Mouse (Mus musculus) midbrain, embryonic 11.5 days (tissue): ENCODE data around the gene Chchd1. TPM values are rescaled to one million over a fixed set of nuclear protein-coding genes. Genes with fewer than 3 reads are reported as not detected.

Experiments
- ATAC-seq: fragments of 200-750 bp; cut with Nextera tagmentation; 2 replicates; pipeline ENCODE4 v1.8.0; 2017; ENCODE audit warnings: moderate TSS enrichment, moderate library complexity; ENCODE audit not compliant: low FRiP score
- DNase-seq: peaks from one replicate; pipeline ENCODE4 v3.0.0; 2015; ENCODE audit warnings: low spot score; ENCODE audit errors: missing footprints
- H3K27ac ChIP-seq: fragments of 300-500 bp; sonication (generic); 2 replicates; pipeline ENCODE4 v1.5.1; 2014; ENCODE audit warnings: low read depth, low read length
- H3K27me3 ChIP-seq: fragments of 300-500 bp; sonication (generic); 2 replicates; pipeline ENCODE4 v1.6.1; 2014; ENCODE audit warnings: mild to moderate bottlenecking, low read length, moderate library complexity, mixed read lengths; ENCODE audit not compliant: control insufficient read depth, insufficient read depth
- H3K36me3 ChIP-seq: fragments of 300-500 bp; sonication (generic); 2 replicates; pipeline ENCODE4 v1.6.1; 2014; ENCODE audit warnings: mild to moderate bottlenecking, low read length, moderate library complexity, mixed read lengths; ENCODE audit not compliant: control insufficient read depth, insufficient read depth
- H3K4me1 ChIP-seq: fragments of 300-500 bp; sonication (generic); 2 replicates; pipeline ENCODE4 v1.6.1; 2014; ENCODE audit warnings: low read length; ENCODE audit not compliant: control insufficient read depth, insufficient read depth
- H3K4me2 ChIP-seq: fragments of 300-500 bp; sonication (generic); 2 replicates; pipeline ENCODE4 v1.6.1; 2014; ENCODE audit warnings: mild to moderate bottlenecking, moderate library complexity
- H3K4me3 ChIP-seq: fragments of 300-500 bp; sonication (generic); 2 replicates; pipeline ENCODE4 v1.5.1; 2014; ENCODE audit warnings: low read depth, low read length
- H3K9ac ChIP-seq: fragments of 300-500 bp; sonication (generic); 2 replicates; pipeline ENCODE4 v1.6.1; 2014; ENCODE audit warnings: low read length
- H3K9me3 ChIP-seq: fragments of 300-500 bp; sonication (generic); 2 replicates; pipeline ENCODE4 v1.6.1; 2016; ENCODE audit warnings: low read length; ENCODE audit not compliant: control insufficient read depth
- whole genome bisulfite sequencing: fragments of 180-500 bp; shearing (Covaris S2); extraction: QIAGEN DNeasy Blood & Tissue Kit; methylation state at CpG from one replicate; pipeline ENCODE4 v1.1.7; 2014; 5-methylcytosine and 5-hydroxymethylcytosine counted together
- polyA plus RNA-seq: library from polyadenylated mRNA; unstranded; fragments of >200 nt; fragmentation: Nextera tagmentation; extraction: Ambion mirVana; gene quantifications from 2 replicates; pipeline ENCODE4 v1.2.1, GENCODE M21; 2014

The Chchd1 gene
- 256 and 258 TPM in 2 replicates for polyA plus RNA-seq

DNA sequence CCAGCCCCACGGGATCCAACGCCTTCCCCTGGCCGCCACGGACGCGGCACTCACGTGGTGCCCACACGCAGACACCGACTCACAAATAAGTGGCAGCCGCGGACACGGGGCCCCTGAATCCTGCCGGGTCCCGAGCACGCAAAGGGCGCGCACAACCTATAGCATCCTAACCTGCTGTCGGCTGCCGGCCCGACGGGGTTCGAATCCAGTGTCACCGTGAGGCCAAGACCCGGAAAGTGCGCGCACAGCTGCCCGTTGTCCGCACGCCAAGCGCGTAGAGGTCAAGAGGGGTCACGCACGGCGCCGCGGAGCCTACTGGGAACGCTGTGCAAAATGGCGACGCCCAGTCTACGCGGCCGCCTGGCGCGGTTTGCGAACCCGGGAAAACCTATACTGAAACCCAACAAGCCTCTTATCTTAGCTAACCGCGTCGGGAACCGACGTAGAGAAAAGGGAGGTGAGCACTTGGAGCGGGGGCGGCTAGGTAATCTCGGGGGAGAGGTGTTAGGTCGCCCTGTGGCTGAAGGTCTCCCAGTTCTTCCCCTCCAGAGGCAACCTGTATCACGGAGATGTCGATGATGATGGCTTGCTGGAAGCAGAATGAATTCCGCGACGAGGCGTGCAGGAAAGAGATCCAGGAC, at the start of gene Chchd1:
Gene Chchd1 (plus strand): TSS at position 266 of the 641 bp plus-strand sequence.
- DNase-seq (peak; percentile 99), ATAC-seq (peak; percentile 72)
- Histone ChIP-seq H3K36me3 (peaks cover 8% of the 10 kb centered on the region; the same call in 1 of the 2 replicates), H3K9me3 (no peaks in the 10 kb centered on the region), H3K27ac (peak within 1 kb of the TSS; percentile 69), H3K4me1 (peaks cover 17% of the 10 kb centered on the region), H3K4me3 (peak within 1 kb of the TSS; percentile 82), H3K4me2 (peak within 1 kb of the TSS; percentile 68), H3K27me3 (no peaks in the 10 kb centered on the region), H3K9ac (peak within 1 kb of the TSS; percentile 95)
- WGBS = under 1% methylated on average over 61 of the region's 61 CpGs

DNA sequence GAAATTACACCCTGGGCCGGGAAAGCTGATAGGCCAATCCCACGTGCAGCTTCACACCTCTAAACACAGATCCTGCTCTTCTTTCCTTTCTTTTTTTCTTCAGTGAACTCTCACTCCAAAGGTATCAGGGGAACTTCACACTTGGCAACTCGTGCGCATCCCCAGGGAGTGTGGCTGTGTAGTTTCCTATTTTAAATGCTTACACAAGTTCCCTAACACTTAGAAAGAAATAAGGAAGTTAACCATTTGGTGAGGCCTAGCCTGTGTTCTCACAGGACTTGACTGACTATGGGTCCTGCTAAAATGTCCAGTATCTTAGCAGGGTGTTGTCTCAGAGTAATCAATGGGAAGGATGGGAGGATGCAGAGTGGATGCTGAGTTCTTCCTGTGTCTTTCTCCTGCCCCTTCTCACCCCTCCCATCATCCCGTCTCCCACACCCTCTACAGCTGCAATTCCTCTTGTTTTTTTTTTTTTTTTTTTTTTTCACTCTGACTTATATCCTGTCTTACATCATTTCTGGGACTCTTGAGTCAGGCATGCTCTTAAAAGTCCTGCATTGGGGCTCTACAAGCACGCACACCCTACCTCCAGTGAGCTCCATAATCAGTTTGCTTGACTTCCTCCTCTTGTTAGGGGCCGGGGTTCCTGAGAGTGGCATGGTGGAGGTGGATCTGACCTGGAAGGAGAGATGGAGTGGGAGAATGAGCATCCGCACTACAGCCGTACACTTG, 48.0 kb upstream of the Chchd1 start:
- ATAC-seq = no peak
- H3K27me3 ChIP-seq = no peaks in the 10 kb centered on the region
- no peak overlapping the region for H3K4me3 ChIP-seq
- H3K9me3 ChIP-seq = no peaks in the 10 kb centered on the region
- no peak for DNase-seq
- no peaks in the 10 kb centered on the region for H3K36me3 ChIP-seq
- no peak overlapping the region for H3K4me2 ChIP-seq
- no peak overlapping the region for H3K27ac ChIP-seq
- H3K4me1 ChIP-seq = no peaks in the 10 kb centered on the region
- 80% methylated on average over 9 of the region's 9 CpGs for WGBS
- no peak overlapping the region for H3K9ac ChIP-seq

DNA sequence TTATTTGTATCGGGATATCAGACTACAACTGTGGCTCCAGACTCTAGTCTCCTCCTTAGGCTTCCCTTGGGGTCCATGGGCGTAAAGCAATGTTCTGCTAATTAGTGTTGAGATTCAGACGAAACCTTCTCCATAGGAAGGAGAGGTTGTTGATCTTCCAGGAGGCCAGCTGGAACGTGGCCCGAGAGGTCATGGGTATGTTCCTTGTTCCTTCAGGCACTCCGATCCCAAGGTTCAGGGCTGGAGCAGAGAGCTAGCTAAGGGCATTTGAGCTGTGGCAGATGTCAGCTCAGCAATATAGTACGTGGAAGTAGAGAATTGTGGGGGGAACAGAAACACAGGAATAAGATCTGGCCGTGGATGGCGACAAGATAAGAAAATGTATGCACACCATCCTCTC, 47.1 kb upstream of the Chchd1 start:
- H3K9me3 ChIP-seq = no peaks in the 10 kb centered on the region
- H3K9ac ChIP-seq = no peak overlapping the region
- H3K4me2 ChIP-seq = no peak overlapping the region
- H3K27ac ChIP-seq = no peak overlapping the region
- DNase-seq = no peak
- H3K27me3 ChIP-seq = no peaks in the 10 kb centered on the region
- WGBS = 81% methylated on average over 9 of the region's 9 CpGs
- H3K36me3 ChIP-seq = no peaks in the 10 kb centered on the region
- no peak overlapping the region for H3K4me3 ChIP-seq
- ATAC-seq = no peak
- no peaks in the 10 kb centered on the region for H3K4me1 ChIP-seq

- WGBS = 40% methylated on average over 11 of the region's 11 CpGs
- no peaks in the 10 kb centered on the region for H3K9me3 ChIP-seq
- H3K27me3 ChIP-seq = no peaks in the 10 kb centered on the region
- H3K4me3 ChIP-seq = no peak within 1 kb of the TSS
- DNase-seq (no peak), ATAC-seq (no peak)
- H3K36me3 ChIP-seq = no peaks in the 10 kb centered on the region
- H3K27ac ChIP-seq = no peak within 1 kb of the TSS
- no peaks in the 10 kb centered on the region for H3K4me1 ChIP-seq
- no peak within 1 kb of the TSS for H3K4me2 ChIP-seq
- H3K9ac ChIP-seq = no peak within 1 kb of the TSS
Measured at GRCm38 (mm10) chr14:20656361-20656760, 46.4 kb upstream of the Chchd1 start, which contains the start of gene Myoz1. Gene Myoz1, minus strand, starts transcription at chr14:20656540.

DNA sequence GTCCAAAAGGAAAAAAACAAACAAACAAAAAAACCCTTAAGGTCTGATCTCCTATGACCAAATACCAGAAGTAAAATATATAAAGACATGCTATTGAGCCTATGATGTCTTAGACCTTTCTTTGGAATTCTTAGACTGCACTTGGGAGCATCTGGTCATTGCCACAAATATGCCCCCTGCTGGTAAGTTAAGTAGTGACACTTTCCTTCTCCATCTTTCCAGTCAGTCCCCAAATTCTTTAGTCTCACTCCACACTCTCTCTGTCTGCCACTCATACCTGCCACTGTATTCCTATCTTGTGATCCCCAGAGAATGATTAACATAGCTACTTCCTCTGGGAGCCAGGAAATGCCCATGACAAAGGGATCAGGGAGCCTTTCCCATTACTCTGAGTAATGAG, 44.5 kb upstream of the Chchd1 start:
- Histone ChIP-seq H3K36me3 (no peaks in the 10 kb centered on the region), H3K27ac (no peak overlapping the region), H3K4me1 (peaks cover 9% of the 10 kb centered on the region; the same call in 1 of the 2 replicates), H3K27me3 (peaks cover 6% of the 10 kb centered on the region; the same call in 1 of the 2 replicates), H3K4me3 (no peak overlapping the region), H3K9ac (no peak overlapping the region), H3K9me3 (no peaks in the 10 kb centered on the region), H3K4me2 (no peak overlapping the region)
- peak; percentile 89 for DNase-seq
- no peak for ATAC-seq

DNA sequence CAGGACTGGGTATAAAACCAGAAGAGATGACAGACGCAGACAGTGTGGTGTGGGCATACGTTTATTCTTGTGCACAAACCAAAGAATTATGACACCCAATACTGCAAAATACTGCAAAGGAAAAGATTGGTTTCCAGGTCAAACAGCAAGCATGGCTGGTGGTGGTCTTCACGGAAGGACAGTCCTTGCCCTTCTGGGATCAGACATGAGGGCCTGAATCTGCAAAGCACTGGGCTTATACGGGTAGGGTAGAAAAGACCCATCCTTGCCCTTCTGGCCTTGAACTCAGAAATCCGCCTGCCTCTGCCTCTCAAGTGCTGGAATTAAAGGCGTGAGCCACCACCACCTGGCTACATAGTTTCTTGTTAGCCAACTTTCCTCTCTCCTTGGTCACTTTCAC, 43.9 kb upstream of the Chchd1 start:
- Histone ChIP-seq H3K36me3 (no peaks in the 10 kb centered on the region), H3K4me1 (peaks cover 9% of the 10 kb centered on the region; the same call in 1 of the 2 replicates), H3K9me3 (no peaks in the 10 kb centered on the region), H3K9ac (no peak overlapping the region), H3K4me3 (no peak overlapping the region), H3K27me3 (peaks cover 6% of the 10 kb centered on the region; the same call in 1 of the 2 replicates), H3K27ac (no peak overlapping the region), H3K4me2 (no peak overlapping the region)
- WGBS = 82% methylated on average over 6 of the region's 6 CpGs
- no peak for DNase-seq
- no peak for ATAC-seq

- Histone ChIP-seq H3K4me3 (no peak overlapping the region), H3K27ac (no peak overlapping the region), H3K9me3 (no peaks in the 10 kb centered on the region), H3K4me2 (no peak overlapping the region), H3K9ac (no peak overlapping the region), H3K36me3 (no peaks in the 10 kb centered on the region), H3K27me3 (peaks cover 6% of the 10 kb centered on the region; the same call in 1 of the 2 replicates), H3K4me1 (peaks cover 9% of the 10 kb centered on the region; the same call in 1 of the 2 replicates)
- DNase-seq (no peak), ATAC-seq (no peak)
- WGBS = 94% methylated on average over 7 of the region's 7 CpGs
Measured at GRCm38 (mm10) chr14:20659687-20660086, 43.1 kb upstream of the Chchd1 start.

DNA sequence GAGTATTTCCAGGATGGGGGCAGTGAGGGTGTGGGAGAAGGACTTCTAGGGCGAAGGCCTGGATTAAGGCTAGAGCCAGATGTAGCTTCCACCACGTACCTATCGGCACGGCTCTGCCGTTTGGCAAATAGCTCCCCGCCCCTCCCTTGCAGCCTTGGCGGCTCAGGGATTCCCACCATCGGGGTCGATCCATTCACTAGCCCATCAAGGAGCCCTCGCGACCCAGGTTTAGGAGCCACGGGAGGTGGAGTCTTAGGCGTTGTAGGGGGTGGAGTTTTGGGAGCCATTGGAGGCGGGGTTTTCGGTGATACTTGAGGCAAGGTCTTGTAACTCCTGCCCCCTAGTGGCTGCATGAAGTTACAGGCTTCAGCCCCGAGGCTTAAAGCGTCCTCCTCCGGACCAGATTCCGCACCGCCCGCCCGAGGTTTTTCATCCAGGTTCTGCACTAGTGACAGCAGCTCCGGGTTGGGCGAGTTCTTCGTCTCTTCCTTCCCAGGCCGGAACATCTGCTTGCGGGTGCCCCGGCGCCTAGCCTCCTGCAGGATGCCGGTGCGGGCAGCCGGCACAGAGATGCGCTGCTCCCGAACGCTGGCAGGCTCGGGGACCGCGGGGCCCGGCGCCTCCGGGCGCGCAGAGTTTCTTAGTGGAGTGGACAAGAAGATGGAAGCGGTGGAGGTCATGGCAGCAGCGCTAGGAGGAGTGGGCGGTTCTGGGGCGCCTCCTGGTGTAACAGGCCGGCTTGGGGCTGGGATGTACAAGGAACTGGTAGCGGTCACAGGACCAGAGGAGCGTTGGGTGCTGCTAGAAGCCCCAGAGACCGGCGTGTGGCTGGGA, 41.8 kb upstream of the Chchd1 start:
- Histone ChIP-seq H3K36me3 (no peaks in the 10 kb centered on the region), H3K4me1 (peaks cover 9% of the 10 kb centered on the region; the same call in 1 of the 2 replicates), H3K27ac (0 out of 2 replicates have a peak overlapping the region, but pooled peaks have one; percentile 25), H3K9me3 (no peaks in the 10 kb centered on the region), H3K27me3 (peaks cover 6% of the 10 kb centered on the region; the same call in 1 of the 2 replicates), H3K4me3 (peak overlapping the region; percentile 56), H3K9ac (peak overlapping the region; percentile 77), H3K4me2 (peak overlapping the region; percentile 94)
- ATAC-seq (peak; percentile 87), DNase-seq (peak; percentile 97)
- under 1% methylated on average over 52 of the region's 52 CpGs for WGBS
